Mouse (Mus musculus) neural tube, embryonic 12.5 days (tissue): Measurements from ENCODE around the gene Rbm42. TPM values are rescaled to one million over a fixed set of nuclear protein-coding genes. Genes with fewer than 3 reads are reported as not detected.

Experiments
- ATAC-seq: fragments of 200-750 bp; cut with Nextera tagmentation; 2 replicates; pipeline ENCODE4 v1.8.0; 2017; ENCODE audit warnings: low read depth, mild to moderate bottlenecking, moderate TSS enrichment, moderate library complexity; ENCODE audit not compliant: low FRiP score
- H3K27ac ChIP-seq: fragments of 300-500 bp; sonication (generic); 2 replicates; pipeline ENCODE4 v1.5.1; 2016
- H3K27me3 ChIP-seq: fragments of 300-500 bp; sonication (generic); replicated peaks from 2 replicates; pipeline ENCODE4 v1.6.1; 2016; ENCODE audit warnings: mild to moderate bottlenecking
- H3K36me3 ChIP-seq: fragments of 300-500 bp; sonication (generic); 2 replicates; pipeline ENCODE4 v1.6.1; 2016; ENCODE audit warnings: mild to moderate bottlenecking
- H3K4me1 ChIP-seq: fragments of 300-500 bp; sonication (generic); 2 replicates; pipeline ENCODE4 v1.6.1; 2016
- H3K4me2 ChIP-seq: fragments of 300-500 bp; sonication (generic); replicated peaks from 2 replicates; pipeline ENCODE4 v1.6.1; 2016; ENCODE audit warnings: mild to moderate bottlenecking
- H3K4me3 ChIP-seq: fragments of 300-500 bp; sonication (generic); 2 replicates; pipeline ENCODE4 v1.5.1; 2016
- H3K9ac ChIP-seq: fragments of 300-500 bp; sonication (generic); 2 replicates; pipeline ENCODE4 v1.6.1; 2016; ENCODE audit warnings: mild to moderate bottlenecking
- H3K9me3 ChIP-seq: fragments of 300-500 bp; sonication (generic); 2 replicates; pipeline ENCODE4 v1.6.1; 2016; ENCODE audit warnings: mild to moderate bottlenecking
- WGBS: fragments of 180-500 bp; shearing (Covaris S2); methylation state at CpG from one replicate; pipeline ENCODE4 v1.1.7; 2016; 5-methylcytosine and 5-hydroxymethylcytosine counted together
- polyA plus RNA-seq: library from polyadenylated mRNA; unstranded; fragments of >200 nt; fragmentation: Nextera tagmentation; extraction: Ambion mirVana; gene quantifications from 2 replicates; pipeline ENCODE4 v1.2.1, GENCODE M21; 2016

Rbm42 gene
- 163 and 167 TPM in 2 replicates for polyA plus RNA-seq

GRCm38 (mm10) chr7:30649591-30650540, at the start of gene Rbm42:
Gene Rbm42, minus strand, starts transcription at chr7:30650317.
- 2% methylated on average over 59 of the region's 59 CpGs for WGBS
- ATAC-seq: peak; percentile 99
- H3K9ac ChIP-seq: peak within 1 kb of the TSS; percentile 91
- H3K36me3 ChIP-seq: peaks cover 57% of the 10 kb centered on the region
- no peaks in the 10 kb centered on the region for H3K9me3 ChIP-seq
- peak within 1 kb of the TSS; percentile 16; the same call in 1 of the 2 replicates for H3K27ac ChIP-seq
- peak within 1 kb of the TSS; percentile 98 for H3K4me2 ChIP-seq
- H3K4me3 ChIP-seq: peak within 1 kb of the TSS; percentile 88
- H3K4me1 ChIP-seq: peaks cover 13% of the 10 kb centered on the region
- H3K27me3 ChIP-seq: no peaks in the 10 kb centered on the region

DNA sequence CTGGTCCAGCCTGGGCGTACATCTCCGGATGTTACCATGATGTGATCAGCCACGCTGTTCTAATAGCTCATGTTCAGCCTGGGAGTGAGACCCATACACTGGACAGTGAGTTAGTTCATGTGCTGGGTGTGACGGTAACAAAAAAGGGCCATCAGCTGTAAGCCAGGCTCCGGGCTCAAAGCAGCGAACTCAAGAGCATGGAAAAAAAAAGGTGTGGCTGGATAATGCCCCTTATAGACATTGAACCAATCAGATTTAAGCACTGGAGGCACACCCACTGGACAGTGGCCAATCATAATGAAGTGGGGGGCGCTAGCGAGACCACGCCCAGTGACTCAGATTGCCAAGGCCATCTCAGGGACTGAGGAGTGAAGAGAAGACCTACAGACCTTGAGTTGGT, 48.5 kb upstream of the Rbm42 start, which contains the start of gene 2200002J24Rik:
Gene 2200002J24Rik (plus strand): TSS at position 338 of the 400 bp plus-strand sequence.
- 39% methylated on average over 9 of the region's 9 CpGs for WGBS
- Histone ChIP-seq H3K4me2 (no peak within 1 kb of the TSS), H3K9ac (no peak within 1 kb of the TSS), H3K4me3 (no peak within 1 kb of the TSS), H3K9me3 (no peaks in the 10 kb centered on the region), H3K36me3 (no peaks in the 10 kb centered on the region), H3K4me1 (no peaks in the 10 kb centered on the region), H3K27me3 (no peaks in the 10 kb centered on the region), H3K27ac (no peak within 1 kb of the TSS)
- ATAC-seq: no peak

DNA sequence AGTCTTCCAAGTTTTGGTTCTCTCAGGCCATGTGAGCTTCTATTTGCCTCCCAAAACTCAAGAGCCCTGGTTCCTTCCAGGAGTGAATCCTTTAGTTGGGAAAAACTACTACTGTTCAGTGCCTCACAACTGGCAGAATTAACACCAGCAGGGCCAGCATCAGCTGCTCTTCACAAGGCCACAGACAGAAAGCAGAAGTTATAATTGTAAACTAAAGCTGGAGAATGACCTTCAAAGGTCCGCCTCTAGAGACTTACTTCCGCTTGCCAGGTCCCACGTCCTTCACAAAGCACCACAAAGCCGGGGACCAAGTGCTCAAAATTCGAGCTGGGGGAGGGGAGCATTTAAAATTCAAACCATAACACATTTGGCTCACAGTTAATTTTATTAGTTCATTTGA, 48.0 kb upstream of the Rbm42 start:
- H3K9me3 ChIP-seq: no peaks in the 10 kb centered on the region
- no peaks in the 10 kb centered on the region for H3K27me3 ChIP-seq
- no peak overlapping the region for H3K4me2 ChIP-seq
- no peak for ATAC-seq
- WGBS: 73% methylated on average over 5 of the region's 5 CpGs
- no peaks in the 10 kb centered on the region for H3K36me3 ChIP-seq
- H3K27ac ChIP-seq: no peak overlapping the region
- no peak overlapping the region for H3K9ac ChIP-seq
- no peaks in the 10 kb centered on the region for H3K4me1 ChIP-seq
- H3K4me3 ChIP-seq: no peak overlapping the region

DNA sequence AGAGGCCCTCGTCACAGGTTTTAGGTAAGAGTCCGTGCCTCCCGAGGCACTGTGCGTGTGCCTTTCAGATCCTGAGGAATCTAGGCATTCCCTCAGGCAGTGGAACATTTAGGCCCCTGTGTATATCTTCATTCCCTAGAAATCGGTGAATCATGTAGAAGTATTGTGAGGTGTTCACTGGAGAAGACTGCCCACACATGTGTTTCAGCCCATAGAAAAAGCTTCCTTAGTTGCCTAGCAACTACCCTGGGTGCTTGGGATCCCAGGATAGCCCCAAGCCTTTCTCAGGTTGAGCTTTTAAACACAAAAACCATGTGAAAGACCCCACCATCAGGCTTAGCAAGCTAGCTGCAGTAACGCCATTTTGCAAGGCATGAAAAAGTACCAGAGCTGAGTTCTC, 38.2 kb upstream of the Rbm42 start:
- WGBS: 78% methylated on average over 6 of the region's 6 CpGs

GRCm38 (mm10) chr7:30683425-30683824, 33.3 kb upstream of the Rbm42 start:
- no peak overlapping the region for H3K9ac ChIP-seq
- peaks cover 14% of the 10 kb centered on the region for H3K27me3 ChIP-seq
- H3K36me3 ChIP-seq: no peaks in the 10 kb centered on the region
- WGBS: 78% methylated on average over 2 of the region's 2 CpGs
- H3K4me1 ChIP-seq: no peaks in the 10 kb centered on the region
- no peak for ATAC-seq
- H3K4me3 ChIP-seq: no peak overlapping the region
- H3K27ac ChIP-seq: no peak overlapping the region
- no peak overlapping the region for H3K4me2 ChIP-seq
- H3K9me3 ChIP-seq: no peaks in the 10 kb centered on the region

More for the DNA sequence above, 38.2 kb upstream of the Rbm42 start:
- no peak overlapping the region for H3K9ac ChIP-seq
- no peak overlapping the region for H3K27ac ChIP-seq
- no peak overlapping the region for H3K4me3 ChIP-seq
- H3K4me2 ChIP-seq: no peak overlapping the region
- ATAC-seq: no peak
- H3K4me1 ChIP-seq: no peaks in the 10 kb centered on the region
- no peaks in the 10 kb centered on the region for H3K9me3 ChIP-seq
- no peaks in the 10 kb centered on the region for H3K36me3 ChIP-seq
- peaks cover 15% of the 10 kb centered on the region for H3K27me3 ChIP-seq

DNA sequence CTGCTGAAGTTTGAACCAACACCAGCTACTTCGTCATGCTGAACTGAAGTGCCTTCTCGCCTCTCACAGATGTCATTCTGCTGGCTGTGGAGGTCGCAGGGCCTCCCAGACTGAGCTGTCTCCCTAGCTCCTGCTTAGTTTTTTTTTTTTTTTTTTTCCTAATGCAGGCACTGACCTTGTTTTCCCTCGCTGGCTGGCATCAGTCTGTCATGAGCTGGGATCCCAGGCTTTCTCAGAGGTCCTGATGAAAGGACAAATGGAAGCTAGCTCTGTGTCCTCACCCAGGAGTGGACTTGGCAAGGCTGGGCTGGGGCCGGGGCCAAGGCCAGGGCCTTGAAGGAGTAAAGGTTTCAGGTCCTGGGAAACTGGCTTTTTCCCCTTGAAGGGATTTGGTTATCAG, 31.8 kb upstream of the Rbm42 start:
- Histone ChIP-seq H3K36me3 (no peaks in the 10 kb centered on the region), H3K4me2 (no peak overlapping the region), H3K27me3 (no peaks in the 10 kb centered on the region), H3K9me3 (no peaks in the 10 kb centered on the region), H3K9ac (no peak overlapping the region), H3K4me1 (no peaks in the 10 kb centered on the region), H3K4me3 (no peak overlapping the region), H3K27ac (no peak overlapping the region)
- WGBS: 70% methylated on average over 5 of the region's 5 CpGs
- ATAC-seq: no peak

DNA sequence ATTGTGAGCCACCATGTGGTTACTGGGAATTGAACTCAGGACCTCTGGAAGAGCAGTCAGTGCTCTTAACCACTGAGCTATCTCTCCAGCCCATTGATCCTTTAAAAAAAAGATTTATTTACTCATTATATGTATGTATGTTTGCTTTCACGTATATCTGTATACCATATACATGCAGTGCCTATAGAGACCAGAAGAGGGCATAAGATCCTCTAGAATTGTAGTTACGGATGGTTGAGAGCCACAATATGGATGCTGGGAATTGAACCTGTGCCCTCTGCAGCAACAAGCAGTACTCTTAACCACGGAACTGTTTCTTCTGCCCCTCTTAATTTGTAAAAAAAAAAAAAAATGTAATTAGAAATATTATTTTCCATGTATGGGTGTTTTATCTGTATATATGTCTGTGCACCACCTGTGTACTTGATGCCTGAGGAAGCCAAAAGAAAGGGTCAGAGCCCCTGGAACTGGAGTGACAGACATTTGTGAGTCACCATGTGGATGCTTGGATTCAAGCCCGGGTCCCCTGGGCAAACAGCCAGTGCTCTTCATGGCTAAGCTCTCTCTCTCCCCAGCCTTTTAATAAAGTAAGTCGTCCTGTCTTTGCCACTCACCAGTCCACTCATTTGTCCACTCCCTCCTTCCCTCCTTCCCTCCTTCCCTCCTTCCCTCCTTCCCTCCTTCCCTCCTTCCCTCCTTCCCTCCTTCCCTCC, 28.3 kb upstream of the Rbm42 start:
- no peak for ATAC-seq
- Histone ChIP-seq H3K27me3 (no peaks in the 10 kb centered on the region), H3K9me3 (no peaks in the 10 kb centered on the region), H3K4me3 (no peak overlapping the region), H3K4me1 (no peaks in the 10 kb centered on the region), H3K27ac (no peak overlapping the region), H3K4me2 (no peak overlapping the region), H3K9ac (no peak overlapping the region), H3K36me3 (no peaks in the 10 kb centered on the region)
- 73% methylated on average over 5 of the region's 5 CpGs for WGBS

GRCm38 (mm10) chr7:30671480-30671879, 21.4 kb upstream of the Rbm42 start, which contains the start of gene Pmis2:
Gene Pmis2, minus strand, starts transcription at chr7:30671605.
- Histone ChIP-seq H3K4me2 (no peak within 1 kb of the TSS), H3K27me3 (0 out of 2 replicates have a peak, but pooled peaks cover 2% of the 10 kb centered on the region), H3K9ac (no peak within 1 kb of the TSS), H3K4me3 (no peak within 1 kb of the TSS), H3K9me3 (no peaks in the 10 kb centered on the region), H3K27ac (no peak within 1 kb of the TSS), H3K36me3 (no peaks in the 10 kb centered on the region), H3K4me1 (no peaks in the 10 kb centered on the region)
- ATAC-seq: no peak
- WGBS: 74% methylated on average over 9 of the region's 9 CpGs

- Histone ChIP-seq H3K27ac (no peak overlapping the region), H3K27me3 (0 out of 2 replicates have a peak, but pooled peaks cover 2% of the 10 kb centered on the region), H3K4me1 (peaks cover 9% of the 10 kb centered on the region; the same call in 1 of the 2 replicates), H3K9me3 (no peaks in the 10 kb centered on the region), H3K4me3 (no peak overlapping the region), H3K4me2 (no peak overlapping the region), H3K9ac (no peak overlapping the region), H3K36me3 (no peaks in the 10 kb centered on the region)
- no peak for ATAC-seq
- WGBS: 39% methylated on average over 3 of the region's 3 CpGs
Observed at GRCm38 (mm10) chr7:30669229-30669628, 19.1 kb upstream of the Rbm42 start.

DNA sequence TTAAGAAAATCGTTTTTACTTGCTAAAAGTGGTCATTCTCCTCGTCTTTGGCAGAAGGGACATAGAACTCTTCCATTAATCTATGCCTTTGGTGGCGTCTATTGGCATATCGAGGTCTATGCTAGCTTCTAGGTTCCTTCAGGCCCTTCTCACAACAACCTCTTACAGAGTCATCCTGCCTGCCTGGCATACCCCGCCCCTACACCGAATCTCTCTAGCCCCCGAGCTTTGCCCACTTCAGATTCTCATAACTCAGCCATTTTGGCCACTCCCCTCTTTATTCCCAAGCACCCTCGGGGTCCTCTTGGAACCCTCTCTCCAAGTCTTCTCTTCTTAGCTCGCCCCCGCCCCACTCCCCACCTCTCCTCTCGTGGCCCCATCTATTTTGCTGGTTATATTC, 15.2 kb upstream of the Rbm42 start:
- no peaks in the 10 kb centered on the region for H3K9me3 ChIP-seq
- H3K27me3 ChIP-seq: 0 out of 2 replicates have a peak, but pooled peaks cover 2% of the 10 kb centered on the region
- WGBS: 8% methylated on average over 11 of the region's 11 CpGs
- H3K27ac ChIP-seq: no peak overlapping the region
- H3K36me3 ChIP-seq: peaks cover 18% of the 10 kb centered on the region
- ATAC-seq: peak; percentile 62
- H3K4me2 ChIP-seq: peak overlapping the region; percentile 90
- peak overlapping the region; percentile 62 for H3K9ac ChIP-seq
- H3K4me1 ChIP-seq: peaks cover 10% of the 10 kb centered on the region; the same call in 1 of the 2 replicates
- H3K4me3 ChIP-seq: peak overlapping the region; percentile 59

DNA sequence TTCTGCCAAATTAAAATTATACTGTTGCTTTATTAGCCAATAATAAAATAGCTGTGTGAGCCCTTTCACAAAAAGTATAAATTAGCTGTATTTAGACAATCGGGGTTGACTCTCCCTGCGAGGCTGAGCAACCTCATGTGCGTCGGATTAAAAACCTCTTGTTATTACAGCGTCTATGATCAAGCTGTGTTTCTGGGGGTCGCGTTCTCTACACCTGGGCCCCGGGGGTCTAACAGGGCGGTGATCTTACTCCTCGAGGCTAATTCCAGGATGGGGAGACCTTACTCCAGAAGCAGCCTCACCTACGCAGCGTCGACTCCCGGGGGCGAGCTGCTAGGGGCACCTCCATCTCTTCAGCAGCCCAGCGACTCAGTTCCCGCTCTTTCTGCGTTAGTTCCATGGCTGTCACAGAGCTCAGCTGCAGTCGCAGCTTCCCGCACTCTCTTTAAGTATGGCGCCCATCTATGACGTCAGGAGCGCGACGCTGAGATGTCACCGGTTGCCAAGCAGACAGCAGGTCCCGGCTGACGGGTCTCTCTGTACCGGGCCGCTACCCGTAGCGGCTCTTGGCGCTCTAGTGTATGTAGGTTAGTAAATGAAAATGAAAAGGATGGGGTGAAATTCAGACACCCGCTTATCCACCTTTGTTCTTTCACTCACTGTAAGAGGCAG, 14.5 kb upstream of the Rbm42 start, which contains the start of gene Haus5:
Gene Haus5 (minus strand): TSS at position 466 of the 672 bp plus-strand sequence.
- ATAC-seq: peak; percentile 95
- H3K4me1 ChIP-seq: peaks cover 10% of the 10 kb centered on the region; the same call in 1 of the 2 replicates
- H3K27me3 ChIP-seq: 0 out of 2 replicates have a peak, but pooled peaks cover 2% of the 10 kb centered on the region
- H3K27ac ChIP-seq: no peak within 1 kb of the TSS
- H3K4me3 ChIP-seq: peak within 1 kb of the TSS; percentile 59
- H3K9me3 ChIP-seq: no peaks in the 10 kb centered on the region
- peaks cover 23% of the 10 kb centered on the region for H3K36me3 ChIP-seq
- peak within 1 kb of the TSS; percentile 90 for H3K4me2 ChIP-seq
- WGBS: 1% methylated on average over 34 of the region's 34 CpGs
- peak within 1 kb of the TSS; percentile 62 for H3K9ac ChIP-seq
